Mouse (Mus musculus): ENCODE results near the gene Edaradd. TPM values are rescaled to one million over a fixed set of nuclear protein-coding genes. Genes with fewer than 3 reads are reported as not detected.

Gene Edaradd
- polyA plus RNA-seq, 1 experiment from 2014 or later: 1.7 TPM

GRCm38 (mm10) chr13:12559044-12559443, 38.8 kb upstream of the Edaradd start:
- Histone ChIP-seq H3K36me3 (ENCODE audit: control insufficient read depth, insufficient read depth, low read length) (no peaks in the 10 kb centered on the region), H3K4me3 (ENCODE audit: low read length) (no peak overlapping the region), H3K27ac (ENCODE audit: low read length) (no peak overlapping the region), H3K9ac (ENCODE audit: low read depth, low read length) (no peak overlapping the region), H3K9me3 (ENCODE audit: control insufficient read depth, low read length) (no peaks in the 10 kb centered on the region), H3K4me1 (ENCODE audit: control insufficient read depth, insufficient read depth, low read length) (no peaks in the 10 kb centered on the region), H3K4me2 (ENCODE audit: low read depth, low read length) (no peak overlapping the region), H3K27me3 (replicated peaks; ENCODE audit: control insufficient read depth, insufficient read depth, low read length) (no peaks in the 10 kb centered on the region)
- no peak for ATAC-seq
- 62% methylated on average over 3 of the region's 3 CpGs for WGBS

GRCm38 (mm10) chr13:12554211-12554610, 34.0 kb upstream of the Edaradd start:
- no peaks in the 10 kb centered on the region for H3K4me1 ChIP-seq (ENCODE audit: control insufficient read depth, insufficient read depth, low read length)
- no peak overlapping the region for H3K4me3 ChIP-seq (ENCODE audit: low read length)
- no peaks in the 10 kb centered on the region for H3K27me3 ChIP-seq (replicated peaks; ENCODE audit: control insufficient read depth, insufficient read depth, low read length)
- no peak overlapping the region for H3K9ac ChIP-seq (ENCODE audit: low read depth, low read length)
- H3K9me3 ChIP-seq (ENCODE audit: control insufficient read depth, low read length): no peaks in the 10 kb centered on the region
- no peak overlapping the region for H3K4me2 ChIP-seq (ENCODE audit: low read depth, low read length)
- 60% methylated on average over 4 of the region's 4 CpGs for WGBS
- no peaks in the 10 kb centered on the region for H3K36me3 ChIP-seq (ENCODE audit: control insufficient read depth, insufficient read depth, low read length)
- H3K27ac ChIP-seq (ENCODE audit: low read length): no peak overlapping the region
- ATAC-seq: no peak

- H3K36me3 ChIP-seq (ENCODE audit: control insufficient read depth, insufficient read depth, low read length): no peaks in the 10 kb centered on the region
- H3K9ac ChIP-seq (ENCODE audit: low read depth, low read length): no peak overlapping the region
- 65% methylated on average over 8 of the region's 8 CpGs for WGBS
- 0 out of 2 replicates have a peak, but pooled peaks cover 4% of the 10 kb centered on the region for H3K27me3 ChIP-seq (replicated peaks; ENCODE audit: control insufficient read depth, insufficient read depth, low read length)
- H3K27ac ChIP-seq (ENCODE audit: low read length): peak overlapping the region; percentile 51
- ATAC-seq: peak; percentile 90
- H3K4me1 ChIP-seq (ENCODE audit: control insufficient read depth, insufficient read depth, low read length): peaks cover 11% of the 10 kb centered on the region
- no peak overlapping the region for H3K4me3 ChIP-seq (ENCODE audit: low read length)
- no peaks in the 10 kb centered on the region for H3K9me3 ChIP-seq (ENCODE audit: control insufficient read depth, low read length)
- no peak overlapping the region for H3K4me2 ChIP-seq (ENCODE audit: low read depth, low read length)
Observed at GRCm38 (mm10) chr13:12543880-12544568, 23.8 kb upstream of the Edaradd start.

- H3K9ac ChIP-seq (ENCODE audit: low read depth, low read length): no peak overlapping the region
- 0 out of 2 replicates have a peak, but pooled peaks cover 4% of the 10 kb centered on the region for H3K27me3 ChIP-seq (replicated peaks; ENCODE audit: control insufficient read depth, insufficient read depth, low read length)
- no peak overlapping the region for H3K27ac ChIP-seq (ENCODE audit: low read length)
- no peak overlapping the region for H3K4me2 ChIP-seq (ENCODE audit: low read depth, low read length)
- no peaks in the 10 kb centered on the region for H3K9me3 ChIP-seq (ENCODE audit: control insufficient read depth, low read length)
- no peak overlapping the region for H3K4me3 ChIP-seq (ENCODE audit: low read length)
- ATAC-seq: no peak
- H3K4me1 ChIP-seq (ENCODE audit: control insufficient read depth, insufficient read depth, low read length): peaks cover 11% of the 10 kb centered on the region
- 50% methylated on average over 5 of the region's 5 CpGs for WGBS
- H3K36me3 ChIP-seq (ENCODE audit: control insufficient read depth, insufficient read depth, low read length): no peaks in the 10 kb centered on the region
Observed at GRCm38 (mm10) chr13:12543246-12543645, 23.0 kb upstream of the Edaradd start.

GRCm38 (mm10) chr13:12542006-12542981, 22.1 kb upstream of the Edaradd start:
- H3K27me3 ChIP-seq (replicated peaks; ENCODE audit: control insufficient read depth, insufficient read depth, low read length): 0 out of 2 replicates have a peak, but pooled peaks cover 4% of the 10 kb centered on the region
- ATAC-seq: peak; percentile 78
- H3K4me3 ChIP-seq (ENCODE audit: low read length): peak overlapping the region; percentile 19; the same call in 1 of the 2 replicates
- peaks cover 11% of the 10 kb centered on the region for H3K4me1 ChIP-seq (ENCODE audit: control insufficient read depth, insufficient read depth, low read length)
- H3K36me3 ChIP-seq (ENCODE audit: control insufficient read depth, insufficient read depth, low read length): no peaks in the 10 kb centered on the region
- 6% methylated on average over 23 of the region's 23 CpGs for WGBS
- no peak overlapping the region for H3K9ac ChIP-seq (ENCODE audit: low read depth, low read length)
- H3K27ac ChIP-seq (ENCODE audit: low read length): peak overlapping the region; percentile 3; the same call in 1 of the 2 replicates
- H3K9me3 ChIP-seq (ENCODE audit: control insufficient read depth, low read length): no peaks in the 10 kb centered on the region
- H3K4me2 ChIP-seq (ENCODE audit: low read depth, low read length): peak overlapping the region; percentile 55

- Histone ChIP-seq H3K4me3 (ENCODE audit: low read length) (no peak overlapping the region), H3K4me2 (ENCODE audit: low read depth, low read length) (no peak overlapping the region), H3K36me3 (ENCODE audit: control insufficient read depth, insufficient read depth, low read length) (no peaks in the 10 kb centered on the region), H3K27me3 (replicated peaks; ENCODE audit: control insufficient read depth, insufficient read depth, low read length) (0 out of 2 replicates have a peak, but pooled peaks cover 4% of the 10 kb centered on the region), H3K27ac (ENCODE audit: low read length) (no peak overlapping the region), H3K9ac (ENCODE audit: low read depth, low read length) (no peak overlapping the region), H3K4me1 (ENCODE audit: control insufficient read depth, insufficient read depth, low read length) (peaks cover 11% of the 10 kb centered on the region), H3K9me3 (ENCODE audit: control insufficient read depth, low read length) (no peaks in the 10 kb centered on the region)
- ATAC-seq: no peak
- 76% methylated on average over 13 of the region's 13 CpGs for WGBS
Observed at GRCm38 (mm10) chr13:12540119-12540518, 19.9 kb upstream of the Edaradd start.

GRCm38 (mm10) chr13:12539716-12540115, 19.5 kb upstream of the Edaradd start:
- 34% methylated on average over 11 of the region's 11 CpGs for WGBS
- H3K4me3 ChIP-seq (ENCODE audit: low read length): no peak overlapping the region
- no peak overlapping the region for H3K4me2 ChIP-seq (ENCODE audit: low read depth, low read length)
- peaks cover 11% of the 10 kb centered on the region for H3K4me1 ChIP-seq (ENCODE audit: control insufficient read depth, insufficient read depth, low read length)
- H3K27ac ChIP-seq (ENCODE audit: low read length): no peak overlapping the region
- H3K36me3 ChIP-seq (ENCODE audit: control insufficient read depth, insufficient read depth, low read length): no peaks in the 10 kb centered on the region
- no peak overlapping the region for H3K9ac ChIP-seq (ENCODE audit: low read depth, low read length)
- H3K9me3 ChIP-seq (ENCODE audit: control insufficient read depth, low read length): no peaks in the 10 kb centered on the region
- 0 out of 2 replicates have a peak, but pooled peaks cover 4% of the 10 kb centered on the region for H3K27me3 ChIP-seq (replicated peaks; ENCODE audit: control insufficient read depth, insufficient read depth, low read length)
- ATAC-seq: no peak

GRCm38 (mm10) chr13:12537971-12538370, 17.7 kb upstream of the Edaradd start:
- no peak for ATAC-seq
- 72% methylated on average over 6 of the region's 6 CpGs for WGBS
- no peaks in the 10 kb centered on the region for H3K36me3 ChIP-seq (ENCODE audit: control insufficient read depth, insufficient read depth, low read length)
- H3K9ac ChIP-seq (ENCODE audit: low read depth, low read length): no peak overlapping the region
- no peak overlapping the region for H3K4me3 ChIP-seq (ENCODE audit: low read length)
- no peaks in the 10 kb centered on the region for H3K9me3 ChIP-seq (ENCODE audit: control insufficient read depth, low read length)
- H3K27ac ChIP-seq (ENCODE audit: low read length): no peak overlapping the region
- 0 out of 2 replicates have a peak, but pooled peaks cover 4% of the 10 kb centered on the region for H3K27me3 ChIP-seq (replicated peaks; ENCODE audit: control insufficient read depth, insufficient read depth, low read length)
- H3K4me2 ChIP-seq (ENCODE audit: low read depth, low read length): no peak overlapping the region
- peaks cover 11% of the 10 kb centered on the region for H3K4me1 ChIP-seq (ENCODE audit: control insufficient read depth, insufficient read depth, low read length)

- no peak overlapping the region for H3K9ac ChIP-seq (ENCODE audit: low read depth, low read length)
- ATAC-seq: peak; percentile 74
- no peaks in the 10 kb centered on the region for H3K9me3 ChIP-seq (ENCODE audit: control insufficient read depth, low read length)
- H3K27ac ChIP-seq (ENCODE audit: low read length): no peak overlapping the region
- H3K36me3 ChIP-seq (ENCODE audit: control insufficient read depth, insufficient read depth, low read length): no peaks in the 10 kb centered on the region
- H3K4me3 ChIP-seq (ENCODE audit: low read length): no peak overlapping the region
- no peak overlapping the region for H3K4me2 ChIP-seq (ENCODE audit: low read depth, low read length)
- H3K27me3 ChIP-seq (replicated peaks; ENCODE audit: control insufficient read depth, insufficient read depth, low read length): no peaks in the 10 kb centered on the region
- 72% methylated on average over 3 of the region's 3 CpGs for WGBS
- no peaks in the 10 kb centered on the region for H3K4me1 ChIP-seq (ENCODE audit: control insufficient read depth, insufficient read depth, low read length)
Observed at GRCm38 (mm10) chr13:12534628-12535027, 14.4 kb upstream of the Edaradd start.
